Mouse (Mus musculus): ENCODE measurements around the gene Treml4. TPM values are rescaled to one million over a fixed set of nuclear protein-coding genes. Genes with fewer than 3 reads are reported as not detected.

The Treml4 gene
- polyA plus RNA-seq, 1 experiment from 2014 or later = 0.12 TPM

DNA sequence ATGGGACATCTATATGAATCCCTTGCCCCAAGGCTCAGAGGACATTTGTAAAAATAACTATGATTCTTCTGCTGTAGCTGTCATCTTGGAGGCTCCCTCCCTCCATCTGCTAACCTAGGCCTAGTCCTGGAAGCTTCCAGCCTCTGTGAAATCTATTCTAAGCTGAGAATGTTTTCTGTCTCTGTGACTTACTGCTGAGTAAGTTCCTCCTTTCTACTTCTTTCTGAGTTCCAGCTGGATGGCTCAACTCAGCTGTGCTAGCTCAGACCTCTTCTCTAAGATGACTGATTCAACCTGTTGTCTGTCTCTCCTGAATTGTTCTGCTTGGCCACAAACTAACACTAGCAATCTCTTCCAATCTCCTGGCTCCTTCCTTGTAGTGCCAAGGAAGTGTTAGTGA is 14.3 kb downstream of the Treml4 start:
- Histone ChIP-seq H3K4me2 (replicated peaks) (no peak overlapping the region), H3K36me3 (no peaks in the 10 kb centered on the region), H3K9ac (no peak overlapping the region), H3K4me1 (peaks cover 12% of the 10 kb centered on the region), H3K27ac (no peak overlapping the region), H3K27me3 (no peaks in the 10 kb centered on the region), H3K4me3 (no peak overlapping the region), H3K9me3 (no peaks in the 10 kb centered on the region)
- ATAC-seq (ENCODE audit: insufficient number of reproducible peaks, insufficient read depth, low FRiP score, low TSS enrichment) = no peak

GRCm38 (mm10) chr17:48279002-48279401 is 14.9 kb downstream of the Treml4 start:
- no peak for ATAC-seq (ENCODE audit: insufficient number of reproducible peaks, insufficient read depth, low FRiP score, low TSS enrichment)
- no peaks in the 10 kb centered on the region for H3K27me3 ChIP-seq
- no peaks in the 10 kb centered on the region for H3K36me3 ChIP-seq
- H3K9me3 ChIP-seq = no peaks in the 10 kb centered on the region
- H3K9ac ChIP-seq = no peak overlapping the region
- no peak overlapping the region for H3K4me2 ChIP-seq (replicated peaks)
- H3K27ac ChIP-seq = no peak overlapping the region
- H3K4me1 ChIP-seq = peaks cover 12% of the 10 kb centered on the region
- WGBS = 81% methylated on average over 4 of the region's 4 CpGs
- H3K4me3 ChIP-seq = no peak overlapping the region

GRCm38 (mm10) chr17:48280943-48281738 is 17.0 kb downstream of the Treml4 start:
- Histone ChIP-seq H3K9me3 (no peaks in the 10 kb centered on the region), H3K4me3 (peak overlapping the region; percentile 26), H3K9ac (peak overlapping the region; percentile 40; the same call in 1 of the 2 replicates), H3K36me3 (no peaks in the 10 kb centered on the region), H3K4me2 (replicated peaks) (peak overlapping the region; percentile 50), H3K27ac (peak overlapping the region; percentile 76), H3K27me3 (no peaks in the 10 kb centered on the region), H3K4me1 (peaks cover 12% of the 10 kb centered on the region)
- WGBS = 20% methylated on average over 18 of the region's 18 CpGs
- peak; percentile 41; the same call in 1 of the 2 replicates for ATAC-seq (ENCODE audit: insufficient number of reproducible peaks, insufficient read depth, low FRiP score, low TSS enrichment)

- H3K36me3 ChIP-seq = no peaks in the 10 kb centered on the region
- H3K9me3 ChIP-seq = no peaks in the 10 kb centered on the region
- peak overlapping the region; percentile 76 for H3K27ac ChIP-seq
- H3K4me1 ChIP-seq = peaks cover 12% of the 10 kb centered on the region
- peak overlapping the region; percentile 26 for H3K4me3 ChIP-seq
- 2% methylated on average over 3 of the region's 3 CpGs for WGBS
- H3K27me3 ChIP-seq = no peaks in the 10 kb centered on the region
- no peak for ATAC-seq (ENCODE audit: insufficient number of reproducible peaks, insufficient read depth, low FRiP score, low TSS enrichment)
- peak overlapping the region; percentile 40; the same call in 1 of the 2 replicates for H3K9ac ChIP-seq
- H3K4me2 ChIP-seq (replicated peaks) = peak overlapping the region; percentile 50
Measured at GRCm38 (mm10) chr17:48281739-48282085, 17.6 kb downstream of the Treml4 start.

DNA sequence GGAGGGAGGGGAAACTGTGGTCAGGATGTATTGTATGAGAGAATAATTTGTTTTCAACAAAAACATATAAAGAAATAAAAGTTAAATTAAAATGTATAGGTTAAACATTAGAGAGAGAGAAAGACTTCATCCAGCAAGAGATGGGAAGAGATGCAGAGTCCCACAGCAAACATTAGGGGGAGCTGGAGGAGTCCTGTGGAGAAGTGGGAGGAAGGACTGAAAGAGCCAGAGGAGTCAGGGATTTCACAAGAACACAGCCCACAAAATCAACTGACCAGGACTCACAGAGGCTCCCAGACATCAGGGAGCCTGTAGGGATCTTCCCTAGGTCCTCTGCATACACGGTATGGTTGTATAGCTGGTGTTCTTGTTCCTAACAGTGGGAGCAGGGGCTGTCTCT is 22.7 kb downstream of the Treml4 start:
- no peak for ATAC-seq (ENCODE audit: insufficient number of reproducible peaks, insufficient read depth, low FRiP score, low TSS enrichment)
- Histone ChIP-seq H3K4me3 (no peak overlapping the region), H3K4me2 (replicated peaks) (no peak overlapping the region), H3K9me3 (no peaks in the 10 kb centered on the region), H3K4me1 (peaks cover 3% of the 10 kb centered on the region; the same call in 1 of the 2 replicates), H3K9ac (no peak overlapping the region), H3K36me3 (no peaks in the 10 kb centered on the region), H3K27ac (no peak overlapping the region), H3K27me3 (no peaks in the 10 kb centered on the region)
- 74% methylated on average over 1 of the region's 1 CpGs for WGBS

GRCm38 (mm10) chr17:48287276-48287675 is 23.2 kb downstream of the Treml4 start:
- Histone ChIP-seq H3K4me3 (no peak overlapping the region), H3K27me3 (no peaks in the 10 kb centered on the region), H3K4me2 (replicated peaks) (no peak overlapping the region), H3K9ac (no peak overlapping the region), H3K9me3 (no peaks in the 10 kb centered on the region), H3K27ac (no peak overlapping the region), H3K36me3 (no peaks in the 10 kb centered on the region), H3K4me1 (peaks cover 3% of the 10 kb centered on the region; the same call in 1 of the 2 replicates)
- no peak for ATAC-seq (ENCODE audit: insufficient number of reproducible peaks, insufficient read depth, low FRiP score, low TSS enrichment)
- WGBS = 65% methylated on average over 2 of the region's 2 CpGs

DNA sequence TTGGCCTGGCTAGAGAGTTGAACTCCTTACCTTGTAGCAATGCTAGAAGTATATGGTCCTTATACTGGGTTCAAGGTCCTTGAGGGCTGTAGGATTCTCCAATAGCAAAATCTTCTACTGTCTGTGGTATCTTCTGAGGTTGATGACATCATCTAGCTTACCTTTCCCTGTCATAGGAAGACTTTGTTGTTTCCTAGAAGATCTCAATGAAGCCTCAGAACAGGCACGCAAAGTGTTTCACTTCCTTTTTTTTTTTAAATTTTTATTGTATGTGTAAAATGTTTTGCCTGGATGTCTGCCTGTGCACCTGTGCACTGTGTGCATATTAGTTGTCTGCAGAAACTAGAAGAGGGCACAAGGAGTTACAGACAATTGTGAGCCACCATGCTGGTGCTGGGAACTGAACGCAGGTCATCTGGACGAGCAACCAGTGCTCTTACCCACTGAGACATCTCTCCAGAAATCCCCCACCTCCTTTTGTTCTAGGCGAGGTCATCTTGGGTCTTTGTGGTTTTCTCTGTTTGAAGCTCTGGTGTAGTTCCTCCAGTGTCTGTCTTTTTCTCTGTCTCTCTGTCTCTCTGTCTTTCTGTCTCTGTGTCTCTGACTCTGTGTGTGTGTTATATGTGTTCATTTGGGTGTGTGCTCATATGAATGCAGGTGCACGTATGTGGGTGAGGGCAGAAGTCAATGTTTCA is 29.6 kb downstream of the Treml4 start:
- Histone ChIP-seq H3K4me3 (no peak overlapping the region), H3K9ac (no peak overlapping the region), H3K4me2 (replicated peaks) (no peak overlapping the region), H3K9me3 (no peaks in the 10 kb centered on the region), H3K27me3 (no peaks in the 10 kb centered on the region), H3K36me3 (no peaks in the 10 kb centered on the region), H3K4me1 (no peaks in the 10 kb centered on the region), H3K27ac (no peak overlapping the region)
- WGBS = 79% methylated on average over 5 of the region's 5 CpGs
- no peak for ATAC-seq (ENCODE audit: insufficient number of reproducible peaks, insufficient read depth, low FRiP score, low TSS enrichment)

- Histone ChIP-seq H3K4me3 (no peak within 1 kb of the TSS), H3K27me3 (no peaks in the 10 kb centered on the region), H3K4me1 (no peaks in the 10 kb centered on the region), H3K27ac (no peak within 1 kb of the TSS; the same call in 1 of the 2 replicates), H3K9ac (no peak within 1 kb of the TSS), H3K9me3 (no peaks in the 10 kb centered on the region), H3K36me3 (no peaks in the 10 kb centered on the region), H3K4me2 (replicated peaks) (no peak within 1 kb of the TSS)
- 30% methylated on average over 3 of the region's 4 CpGs for WGBS
- no peak for ATAC-seq (ENCODE audit: insufficient number of reproducible peaks, insufficient read depth, low FRiP score, low TSS enrichment)
Measured at GRCm38 (mm10) chr17:48299203-48299602, 35.1 kb downstream of the Treml4 start, which contains the start of gene Treml2. Gene Treml2 (plus strand): TSS chr17:48299498.

- no peaks in the 10 kb centered on the region for H3K9me3 ChIP-seq
- no peak overlapping the region for H3K27ac ChIP-seq
- H3K36me3 ChIP-seq = no peaks in the 10 kb centered on the region
- 49% methylated on average over 7 of the region's 7 CpGs for WGBS
- H3K27me3 ChIP-seq = no peaks in the 10 kb centered on the region
- H3K9ac ChIP-seq = no peak overlapping the region
- no peaks in the 10 kb centered on the region for H3K4me1 ChIP-seq
- no peak overlapping the region for H3K4me3 ChIP-seq
- no peak overlapping the region for H3K4me2 ChIP-seq (replicated peaks)
- no peak for ATAC-seq (ENCODE audit: insufficient number of reproducible peaks, insufficient read depth, low FRiP score, low TSS enrichment)
Measured at GRCm38 (mm10) chr17:48299756-48300155, 35.7 kb downstream of the Treml4 start.

DNA sequence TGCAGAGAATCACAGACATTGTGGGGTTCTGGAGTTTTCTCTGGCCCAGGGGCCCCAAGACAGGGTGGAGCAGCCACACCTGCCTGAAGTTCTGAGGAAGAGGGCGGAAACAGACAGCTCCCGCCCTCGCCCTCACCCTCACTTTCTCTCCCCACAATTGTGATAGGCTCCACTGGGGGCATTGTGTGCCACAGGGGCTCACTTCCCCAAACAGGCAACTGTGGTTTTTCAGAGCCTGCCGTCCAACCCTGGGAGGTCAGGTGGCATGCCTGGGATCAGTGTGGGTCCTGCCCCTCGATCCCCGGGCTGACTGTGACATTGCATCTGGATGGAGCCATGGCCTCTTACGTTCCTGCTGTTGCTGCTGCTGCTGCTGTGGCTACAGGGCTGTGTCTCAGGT is 36.1 kb downstream of the Treml4 start:
- H3K36me3 ChIP-seq = no peaks in the 10 kb centered on the region
- no peak overlapping the region for H3K9ac ChIP-seq
- no peak overlapping the region for H3K4me3 ChIP-seq
- H3K4me2 ChIP-seq (replicated peaks) = no peak overlapping the region
- no peaks in the 10 kb centered on the region for H3K9me3 ChIP-seq
- no peak overlapping the region; the same call in 1 of the 2 replicates for H3K27ac ChIP-seq
- H3K4me1 ChIP-seq = no peaks in the 10 kb centered on the region
- ATAC-seq (ENCODE audit: insufficient number of reproducible peaks, insufficient read depth, low FRiP score, low TSS enrichment) = no peak
- 65% methylated on average over 7 of the region's 7 CpGs for WGBS
- H3K27me3 ChIP-seq = no peaks in the 10 kb centered on the region

DNA sequence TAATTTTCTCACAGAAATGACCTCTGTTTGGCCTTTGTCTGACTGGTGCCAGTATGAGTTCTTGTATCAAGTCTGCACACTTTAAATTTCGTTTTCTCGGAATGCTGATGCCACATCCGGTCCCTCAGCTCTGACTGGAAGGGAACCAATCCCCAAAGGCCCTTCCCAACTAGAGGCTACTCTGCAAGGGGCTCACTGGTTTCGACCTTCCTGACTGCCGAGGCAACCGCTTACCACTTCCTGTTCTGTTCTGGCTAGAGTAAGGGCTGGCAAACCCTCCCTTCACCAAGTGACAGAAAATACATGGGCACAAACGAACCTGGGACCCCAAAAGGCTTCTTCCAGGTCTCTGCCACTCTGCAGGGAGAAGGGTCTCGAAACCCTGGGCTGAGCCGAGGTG is 36.8 kb downstream of the Treml4 start:
- 65% methylated on average over 9 of the region's 9 CpGs for WGBS
- Histone ChIP-seq H3K9me3 (no peaks in the 10 kb centered on the region), H3K36me3 (no peaks in the 10 kb centered on the region), H3K4me2 (replicated peaks) (no peak overlapping the region), H3K4me1 (no peaks in the 10 kb centered on the region), H3K27me3 (no peaks in the 10 kb centered on the region), H3K9ac (no peak overlapping the region), H3K4me3 (no peak overlapping the region), H3K27ac (no peak overlapping the region)
- no peak for ATAC-seq (ENCODE audit: insufficient number of reproducible peaks, insufficient read depth, low FRiP score, low TSS enrichment)

GRCm38 (mm10) chr17:48301792-48302191 is 37.7 kb downstream of the Treml4 start:
- Histone ChIP-seq H3K4me1 (no peaks in the 10 kb centered on the region), H3K4me2 (replicated peaks) (no peak overlapping the region), H3K9ac (no peak overlapping the region), H3K36me3 (no peaks in the 10 kb centered on the region), H3K27ac (no peak overlapping the region), H3K4me3 (no peak overlapping the region), H3K9me3 (no peaks in the 10 kb centered on the region), H3K27me3 (no peaks in the 10 kb centered on the region)
- WGBS = 88% methylated on average over 5 of the region's 5 CpGs
- ATAC-seq (ENCODE audit: insufficient number of reproducible peaks, insufficient read depth, low FRiP score, low TSS enrichment) = no peak
